Mouse (Mus musculus) liver, embryonic 11.5 days (tissue): ENCODE results near the gene Gm11273. TPM values are rescaled to one million over a fixed set of nuclear protein-coding genes. Genes with fewer than 3 reads are reported as not detected.
"Not testable (repeated sequence)": the region's sequence is repeated elsewhere in the genome, so short reads cannot be mapped to it uniquely, and the experiment has no call there.

ENCODE experiments used
- ATAC-seq: fragments of 200-750 bp; cut with Nextera tagmentation; replicated peaks from 2 replicates; pipeline ENCODE4 v1.8.0; 2017; ENCODE audit warnings: moderate number of reproducible peaks, mild to moderate bottlenecking, moderate TSS enrichment, moderate library complexity; ENCODE audit not compliant: low FRiP score
- DNase-seq: peaks from one replicate; pipeline ENCODE4 v3.0.0-alpha.2; 2017; ENCODE audit warnings: low spot score
- H3K27ac ChIP-seq: fragments of 300-500 bp; sonication (generic); 2 replicates; pipeline ENCODE4 v1.5.1; 2014; ENCODE audit warnings: mild to moderate bottlenecking, low read depth, low read length, control low read depth
- H3K27me3 ChIP-seq: fragments of 300-500 bp; sonication (generic); replicated peaks from 2 replicates; pipeline ENCODE4 v1.6.1; 2014; ENCODE audit warnings: low read length, mixed read lengths; ENCODE audit not compliant: control insufficient read depth, insufficient read depth
- H3K36me3 ChIP-seq: fragments of 300-500 bp; sonication (generic); 2 replicates; pipeline ENCODE4 v1.6.1; 2014; ENCODE audit warnings: mild to moderate bottlenecking, low read length, moderate library complexity, mixed read lengths; ENCODE audit not compliant: control insufficient read depth, insufficient read depth
- H3K4me1 ChIP-seq: fragments of 300-500 bp; sonication (generic); replicated peaks from 2 replicates; pipeline ENCODE4 v1.6.1; 2014; ENCODE audit warnings: low read length, mixed read lengths; ENCODE audit not compliant: control insufficient read depth, insufficient read depth
- H3K4me2 ChIP-seq: fragments of 300-500 bp; sonication (generic); 2 replicates; pipeline ENCODE4 v1.6.1; 2014; ENCODE audit warnings: mild to moderate bottlenecking, control low read depth, moderate library complexity
- H3K4me3 ChIP-seq: fragments of 300-500 bp; sonication (generic); 2 replicates; pipeline ENCODE4 v1.5.1; 2014; ENCODE audit warnings: low read depth, low read length, control low read depth
- H3K9ac ChIP-seq: fragments of 300-500 bp; sonication (generic); 2 replicates; pipeline ENCODE4 v1.6.1; 2014; ENCODE audit warnings: low read depth, low read length, control low read depth
- H3K9me3 ChIP-seq: fragments of 300-500 bp; sonication (generic); 2 replicates; pipeline ENCODE4 v1.6.1; 2016; ENCODE audit warnings: low read length, inconsistent platforms, mixed read lengths; ENCODE audit not compliant: control insufficient read depth
- WGBS: fragments of 180-500 bp; shearing (Covaris S2); extraction: QIAGEN DNeasy Blood & Tissue Kit; methylation state at CpG from one replicate; pipeline ENCODE4 v1.1.7; 2014; 5-methylcytosine and 5-hydroxymethylcytosine counted together
- polyA plus RNA-seq: library from polyadenylated mRNA; unstranded; fragments of >200 nt; fragmentation: Nextera tagmentation; extraction: Ambion mirVana; gene quantifications from 2 replicates; pipeline ENCODE4 v1.2.1, GENCODE M21; 2014

Gm11273 gene
- polyA plus RNA-seq, 1 experiment from 2014 or later = 7.8 TPM

DNA sequence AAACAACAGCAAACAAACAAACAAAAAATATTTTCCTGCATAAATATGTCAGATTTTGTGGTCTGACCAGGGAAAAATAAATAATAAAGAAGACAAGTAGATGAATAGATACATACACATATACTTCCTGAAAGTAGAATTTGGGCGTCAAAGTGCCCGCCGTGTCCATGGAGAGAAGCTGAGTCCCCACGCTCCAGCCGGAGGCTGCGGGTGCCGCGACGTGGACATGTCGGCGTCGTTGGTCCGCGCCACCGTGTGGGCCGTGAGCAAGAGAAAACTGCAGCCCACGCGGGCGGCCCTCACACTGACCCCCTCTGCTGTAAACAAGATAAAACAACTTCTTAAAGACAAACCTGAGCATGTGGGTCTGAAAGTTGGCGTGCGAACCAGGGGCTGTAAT lies 6.1 kb downstream of the Gm11273 start, which contains the start of gene AK157302:
TSS of gene AK157302 (plus strand) at position 144 of the 400 bp plus-strand sequence.
- Histone ChIP-seq H3K27me3 (no peaks in the 10 kb centered on the region), H3K36me3 (no peaks in the 10 kb centered on the region), H3K4me1 (no peaks in the 10 kb centered on the region), H3K9ac (no peak within 1 kb of the TSS), H3K4me3 (no peak within 1 kb of the TSS), H3K27ac (no peak within 1 kb of the TSS), H3K9me3 (no peaks in the 10 kb centered on the region), H3K4me2 (no peak within 1 kb of the TSS)
- ATAC-seq (no peak), DNase-seq (no peak)
- 91% methylated on average over 21 of the region's 21 CpGs for WGBS

DNA sequence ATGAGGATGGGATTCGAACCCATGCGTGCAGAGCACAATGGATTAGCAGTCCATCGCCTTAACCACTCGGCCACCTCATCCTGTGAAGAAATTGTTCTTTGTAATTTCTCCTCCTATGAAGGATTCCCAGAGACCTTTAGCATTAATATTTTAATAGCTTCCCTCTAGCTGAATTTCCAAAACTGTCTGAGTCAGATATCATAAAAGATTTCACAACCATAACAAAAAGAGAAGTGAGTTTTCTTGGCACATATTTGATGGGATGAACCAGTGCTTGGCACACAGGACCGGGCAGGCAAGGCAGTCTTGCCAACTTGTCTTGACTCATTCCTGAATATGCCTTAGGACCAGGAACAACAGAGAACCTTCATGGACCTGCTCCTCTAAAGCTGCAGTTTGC lies 8.4 kb downstream of the Gm11273 start:
- DNase-seq (no peak), ATAC-seq (no peak)
- Histone ChIP-seq H3K9ac (no peak overlapping the region), H3K27ac (no peak overlapping the region), H3K9me3 (no peaks in the 10 kb centered on the region), H3K4me1 (no peaks in the 10 kb centered on the region), H3K4me2 (no peak overlapping the region), H3K27me3 (no peaks in the 10 kb centered on the region), H3K4me3 (no peak overlapping the region), H3K36me3 (no peaks in the 10 kb centered on the region)
- 91% methylated on average over 5 of the region's 5 CpGs for WGBS

DNA sequence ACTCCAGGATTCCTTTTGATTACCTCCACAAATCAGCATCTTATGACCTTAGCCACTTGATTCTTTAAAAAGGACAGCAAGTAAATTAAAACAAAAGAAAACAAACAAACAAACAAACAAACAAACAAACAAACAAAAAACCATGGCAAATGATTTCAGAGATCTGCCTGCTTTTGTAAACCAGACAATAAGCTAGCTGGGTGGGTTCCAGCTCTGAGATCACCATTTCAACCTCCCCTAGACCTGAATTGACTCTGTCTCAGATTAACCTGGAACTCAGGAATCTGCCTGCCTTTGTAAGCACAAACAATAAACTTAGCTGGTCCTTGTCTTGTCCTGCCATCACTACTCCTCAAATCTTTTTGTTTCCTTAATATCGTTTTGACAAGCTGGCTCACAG lies 14.3 kb downstream of the Gm11273 start:
- DNase-seq = no peak
- Histone ChIP-seq H3K27me3 (no peaks in the 10 kb centered on the region), H3K4me2 (no peak overlapping the region), H3K36me3 (no peaks in the 10 kb centered on the region), H3K27ac (no peak overlapping the region), H3K4me1 (no peaks in the 10 kb centered on the region), H3K4me3 (no peak overlapping the region), H3K9me3 (no peaks in the 10 kb centered on the region), H3K9ac (no peak overlapping the region)
- ATAC-seq = no peak
- WGBS = 88% methylated on average over 1 of the region's 1 CpGs

DNA sequence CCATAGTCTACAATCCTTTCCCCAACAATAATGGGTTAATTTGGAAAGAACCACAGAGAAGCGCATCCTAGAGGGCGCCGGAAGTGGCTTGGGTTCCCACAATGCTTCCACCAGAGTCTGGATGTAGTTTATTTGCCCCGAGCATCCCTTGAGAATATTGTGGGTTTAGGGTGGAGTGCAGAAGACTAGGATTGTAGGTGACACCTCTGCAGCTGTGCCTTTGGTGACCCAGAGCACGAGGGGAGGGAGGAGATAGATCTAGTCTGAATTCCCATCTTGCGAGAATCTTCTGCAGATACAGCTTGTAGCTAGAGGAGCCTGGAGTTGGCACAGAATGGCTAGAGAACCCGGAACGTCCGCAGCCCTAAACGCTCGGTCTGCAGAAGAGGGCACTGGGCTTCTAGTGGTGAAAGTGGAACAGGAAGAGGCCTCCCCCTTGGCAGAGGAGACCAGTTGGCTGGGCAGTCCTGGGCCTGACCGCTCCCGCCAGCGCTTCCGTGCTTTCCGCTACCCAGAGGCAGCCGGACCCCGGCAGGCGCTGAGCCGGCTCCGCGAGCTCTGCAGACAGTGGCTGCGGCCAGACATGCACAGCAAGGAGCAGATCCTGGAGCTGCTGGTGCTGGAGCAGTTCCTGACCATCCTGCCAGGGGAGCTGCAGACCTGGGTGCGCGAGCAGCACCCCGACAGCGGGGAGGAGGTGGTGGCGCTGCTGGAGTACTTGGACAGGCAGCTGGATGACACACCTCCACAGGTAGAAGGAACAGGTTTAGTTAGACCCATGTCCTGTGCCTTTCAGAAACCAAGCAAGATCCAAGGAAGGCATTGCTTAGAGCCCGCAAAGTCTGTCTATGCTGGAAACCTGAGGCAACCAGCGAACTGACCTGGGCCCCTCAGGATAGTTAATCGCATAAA lies 22.2 kb downstream of the Gm11273 start, which contains the start of the genes Zkscan4 and Gm10065:
TSS of gene Zkscan4 (plus strand) at position 149 of the 912 bp plus-strand sequence.
TSS of gene Gm10065 (minus strand) at position 683 of the 912 bp plus-strand sequence.
- H3K9me3 ChIP-seq, H3K36me3 ChIP-seq, H3K27me3 ChIP-seq, H3K27ac ChIP-seq, H3K4me1 ChIP-seq: not testable (repeated sequence)
- peak within 1 kb of the TSS; percentile 57 for H3K4me3 ChIP-seq
- DNase-seq = peak; percentile 67
- 4% methylated on average over 31 of the region's 31 CpGs for WGBS
- H3K4me2 ChIP-seq = peak within 1 kb of the TSS; percentile 80
- peak; percentile 58 for ATAC-seq
- H3K9ac ChIP-seq = peak within 1 kb of the TSS; percentile 60

DNA sequence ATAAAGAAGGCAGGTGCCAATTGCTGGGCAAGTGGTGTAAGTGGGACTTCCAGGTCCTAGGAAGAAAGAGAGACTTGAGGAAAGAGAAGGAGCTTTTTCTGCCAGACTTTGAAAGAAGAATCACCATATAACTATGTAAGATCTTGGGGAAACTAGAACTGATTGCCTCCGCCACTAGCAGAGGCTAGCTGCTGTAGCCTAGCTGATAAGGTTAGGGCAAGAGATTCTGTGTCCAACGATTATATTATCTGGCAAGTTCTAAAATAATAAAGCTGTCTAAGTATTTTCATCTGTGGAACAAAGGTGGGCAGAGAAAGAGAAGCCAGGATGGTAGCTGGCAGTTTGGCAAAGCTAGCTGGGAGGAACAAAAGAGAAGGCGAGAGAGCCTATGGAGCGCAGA lies 28.8 kb downstream of the Gm11273 start:
- Histone ChIP-seq H3K9me3 (no peaks in the 10 kb centered on the region), H3K4me2 (no peak overlapping the region), H3K4me3 (no peak overlapping the region), H3K4me1 (peaks cover 8% of the 10 kb centered on the region), H3K36me3 (no peaks in the 10 kb centered on the region), H3K27ac (no peak overlapping the region), H3K9ac (no peak overlapping the region), H3K27me3 (0 out of 2 replicates have a peak, but pooled peaks cover under 1% of the 10 kb centered on the region)
- ATAC-seq (no peak), DNase-seq (no peak)
- WGBS = 26% methylated on average over 4 of the region's 4 CpGs

DNA sequence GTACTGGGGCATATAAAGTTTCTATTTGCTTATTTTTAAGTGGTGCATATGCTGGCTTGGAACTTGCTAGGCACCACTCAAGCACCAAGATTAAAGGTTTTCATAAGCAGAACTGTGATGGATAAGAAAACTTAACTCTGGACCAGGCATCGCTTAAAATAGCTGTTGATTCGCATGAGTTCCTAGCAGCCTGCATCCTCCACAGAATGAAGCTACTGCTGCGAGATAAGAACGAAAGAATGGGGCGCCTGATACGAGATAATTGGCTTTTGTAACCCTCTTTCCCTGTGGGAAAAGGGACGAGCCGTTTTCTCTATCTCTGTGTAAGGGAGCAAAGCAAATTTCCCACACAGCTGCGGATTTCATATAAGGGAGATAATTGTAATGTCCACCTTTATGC lies 32.1 kb downstream of the Gm11273 start:
- ATAC-seq = no peak
- no peaks in the 10 kb centered on the region for H3K9me3 ChIP-seq
- no peak for DNase-seq
- no peaks in the 10 kb centered on the region for H3K36me3 ChIP-seq
- H3K4me3 ChIP-seq = peak overlapping the region; percentile 76; the same call in 1 of the 2 replicates
- H3K27me3 ChIP-seq = peaks cover 8% of the 10 kb centered on the region; the same call in 1 of the 2 replicates
- H3K9ac ChIP-seq = no peak overlapping the region; the same call in 1 of the 2 replicates
- H3K4me1 ChIP-seq = peaks cover 8% of the 10 kb centered on the region
- H3K27ac ChIP-seq = no peak overlapping the region
- 16% methylated on average over 9 of the region's 9 CpGs for WGBS
- H3K4me2 ChIP-seq = peak overlapping the region; percentile 98

DNA sequence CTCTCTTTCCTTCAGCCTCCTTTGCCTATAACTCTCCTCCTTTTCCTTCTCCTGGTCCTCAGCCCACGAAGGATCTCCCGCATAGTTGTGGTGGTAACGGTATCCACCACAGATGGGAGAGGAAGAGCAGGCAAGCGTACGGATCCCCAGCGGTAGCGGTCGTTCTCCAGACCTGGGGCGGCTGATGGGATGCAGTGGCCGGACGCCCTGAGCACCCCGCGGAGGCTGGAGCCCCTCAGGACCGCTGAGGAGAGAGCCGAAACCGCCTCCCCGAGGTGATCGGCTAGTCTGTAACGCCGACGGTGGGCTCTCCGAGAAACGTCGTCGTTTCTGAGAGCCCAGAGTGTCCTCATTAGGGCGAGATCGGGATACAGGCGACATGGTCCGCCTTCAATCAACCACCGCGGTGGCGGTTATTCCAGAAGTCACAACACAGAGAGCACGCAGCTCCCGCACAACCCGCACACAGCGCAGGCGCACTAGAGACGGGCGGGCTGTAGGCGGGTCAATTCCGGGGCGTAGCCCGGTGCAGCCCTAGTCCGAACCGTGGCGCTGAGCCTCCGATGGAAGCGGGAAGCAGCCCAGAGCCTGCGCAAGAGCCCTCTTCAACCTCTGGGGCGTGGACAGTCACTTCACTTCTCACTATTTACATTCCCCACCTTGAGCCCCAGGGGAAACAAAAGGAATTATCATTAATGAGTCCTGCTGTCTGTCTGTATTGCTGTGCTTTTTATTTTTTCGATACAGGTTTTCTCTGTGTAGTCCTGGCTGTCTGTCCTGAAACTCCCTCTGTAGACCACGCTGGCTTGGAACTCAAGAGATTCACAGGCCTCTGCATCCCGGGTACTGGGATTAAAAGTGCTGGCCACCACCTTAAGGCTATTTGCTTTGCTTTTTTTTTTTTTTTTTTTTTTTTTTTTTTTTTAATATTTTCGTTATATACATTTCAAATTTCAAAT lies 32.9 kb downstream of the Gm11273 start, which contains the start of gene Nkapl:
TSS of gene Nkapl (minus strand) at position 449 of the 959 bp plus-strand sequence.
- H3K27ac ChIP-seq = peak within 1 kb of the TSS; percentile 28; the same call in 1 of the 2 replicates
- no peaks in the 10 kb centered on the region for H3K36me3 ChIP-seq
- H3K4me2 ChIP-seq = peak within 1 kb of the TSS; percentile 98
- no peaks in the 10 kb centered on the region for H3K9me3 ChIP-seq
- peak; percentile 83 for DNase-seq
- peaks cover 8% of the 10 kb centered on the region for H3K4me1 ChIP-seq
- H3K9ac ChIP-seq = peak within 1 kb of the TSS; percentile 87
- peak; percentile 96 for ATAC-seq
- H3K4me3 ChIP-seq = peak within 1 kb of the TSS; percentile 76
- under 1% methylated on average over 53 of the region's 54 CpGs for WGBS
- H3K27me3 ChIP-seq = peaks cover 8% of the 10 kb centered on the region; the same call in 1 of the 2 replicates

DNA sequence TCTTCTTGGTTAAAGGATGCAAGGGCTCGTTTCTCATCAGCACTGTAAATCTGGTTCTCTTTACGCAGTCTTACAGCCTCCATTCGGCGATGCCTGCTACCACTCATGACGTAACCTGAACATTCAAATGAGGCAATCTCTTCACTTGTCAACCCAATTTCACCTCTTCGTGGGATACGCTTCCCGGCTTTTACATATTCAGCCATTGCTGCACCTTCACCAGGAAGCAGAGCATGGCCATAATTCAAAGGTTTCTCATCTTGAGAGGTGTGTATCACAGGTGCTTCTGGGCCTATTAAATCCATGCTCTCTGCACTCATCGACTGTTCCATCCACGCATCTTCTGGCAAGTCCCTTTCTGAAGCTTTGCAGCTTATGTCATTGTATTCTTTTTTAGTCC lies 33.9 kb downstream of the Gm11273 start:
- Histone ChIP-seq H3K9ac (no peak overlapping the region), H3K9me3 (no peaks in the 10 kb centered on the region), H3K4me2 (no peak overlapping the region), H3K36me3 (no peaks in the 10 kb centered on the region), H3K27ac (no peak overlapping the region), H3K27me3 (peaks cover 8% of the 10 kb centered on the region; the same call in 1 of the 2 replicates), H3K4me3 (no peak overlapping the region), H3K4me1 (peaks cover 5% of the 10 kb centered on the region)
- ATAC-seq (no peak), DNase-seq (no peak)
- 78% methylated on average over 10 of the region's 10 CpGs for WGBS
